Mouse (Mus musculus) v-Abl transformed pro-B cells (cell line): ENCODE data around the gene Wfs1.
"Not testable (repeated sequence)": the region's sequence is repeated elsewhere in the genome, so short reads cannot be mapped to it uniquely, and the experiment has no call there.

Experiments
- in situ Hi-C, 2 experiments: fragments of 400-800 bp; cut with MboI; formaldehyde crosslinking; loops; one replicate each; pipeline ENCODE4 v1.15.1; 2025; ENCODE audit not compliant: unreplicated experiment in 2 of 2

The Wfs1 gene

GRCm38 (mm10) chr5:36988781-36989624 lies at the start of gene Wfs1:
Gene Wfs1, minus strand, starts transcription at chr5:36989205.
- in situ Hi-C loops: loop anchor here in 1 of 2 experiments (10.0 kb wide), 1 partner anchor 56 kb away; no protein-coding TSS in a partner anchor

GRCm38 (mm10) chr5:37036884-37037283 lies 47.9 kb upstream of the Wfs1 start:
- in situ Hi-C loops: no loop called here

- in situ Hi-C loops: no loop called here
These were observed 46.9 kb upstream of the Wfs1 start for GRCm38 (mm10) chr5:37035896-37036295.

- in situ Hi-C loops: no loop called here
These were observed 46.2 kb upstream of the Wfs1 start for GRCm38 (mm10) chr5:37035192-37035591.

- in situ Hi-C loops: no loop called here
These were observed 41.7 kb upstream of the Wfs1 start for GRCm38 (mm10) chr5:37030753-37031152.

GRCm38 (mm10) chr5:37029326-37029905 lies 40.4 kb upstream of the Wfs1 start:
- in situ Hi-C loops: no loop called here

- in situ Hi-C loops: no loop called here
These were observed 39.7 kb upstream of the Wfs1 start for GRCm38 (mm10) chr5:37028486-37029311.

- in situ Hi-C loops: no loop called here
These were observed 39.1 kb upstream of the Wfs1 start for GRCm38 (mm10) chr5:37028104-37028485.

- in situ Hi-C loops: no loop called here
These were observed 38.7 kb upstream of the Wfs1 start for GRCm38 (mm10) chr5:37027701-37028100.

- in situ Hi-C loops: no loop called here
These were observed 28.2 kb upstream of the Wfs1 start for GRCm38 (mm10) chr5:37017222-37017621.

- in situ Hi-C loops: no loop called here
These were observed 26.8 kb upstream of the Wfs1 start for GRCm38 (mm10) chr5:37015612-37016310.

GRCm38 (mm10) chr5:37010666-37011317 lies 21.8 kb upstream of the Wfs1 start:
- in situ Hi-C loops: no loop called here

GRCm38 (mm10) chr5:37009761-37010160 lies 20.8 kb upstream of the Wfs1 start:
- in situ Hi-C loops: not testable (repeated sequence)

- in situ Hi-C loops: loop anchor here in 1 of 2 experiments (5.0 kb wide), 1 partner anchor 105 kb away; no protein-coding TSS in a partner anchor
These were observed 13.0 kb upstream of the Wfs1 start for GRCm38 (mm10) chr5:37002001-37002400.

GRCm38 (mm10) chr5:37001002-37001401 lies 12.0 kb upstream of the Wfs1 start:
- in situ Hi-C loops: loop anchor here in 1 of 2 experiments (5.0 kb wide), 1 partner anchor 106 kb away; no protein-coding TSS in a partner anchor

GRCm38 (mm10) chr5:36997996-36998395 lies 9.0 kb upstream of the Wfs1 start:
- in situ Hi-C loops: loop anchor here (5.0 kb wide), 1 partner anchor 41 kb away; no protein-coding TSS in a partner anchor

GRCm38 (mm10) chr5:36996410-36996809 lies 7.4 kb upstream of the Wfs1 start:
- in situ Hi-C loops: loop anchor here (5.0 kb wide), 1 partner anchor 39 kb away; no protein-coding TSS in a partner anchor

- in situ Hi-C loops: no loop called here
These were observed 1.8 kb upstream of the Wfs1 start for GRCm38 (mm10) chr5:36990631-36991350.

GRCm38 (mm10) chr5:36990196-36990595 lies 1.2 kb upstream of the Wfs1 start:
- in situ Hi-C loops: no loop called here
